Mouse (Mus musculus): Measurements from ENCODE around the gene Strada. TPM values are rescaled to one million over a fixed set of nuclear protein-coding genes. Genes with fewer than 3 reads are reported as not detected.
"Not testable (repeated sequence)": the region's sequence is repeated elsewhere in the genome, so short reads cannot be mapped to it uniquely, and the experiment has no call there.

Strada gene
- 41.4 and 41.9 TPM in 2 replicates for polyA plus RNA-seq (2016; fragmentation: Nextera tagmentation; extraction: Ambion mirVana)

- Histone ChIP-seq H3K27me3 (ENCODE audit: poor library complexity, severe bottlenecking) (no peaks in the 10 kb centered on the region), H3K36me3 (replicated peaks) (peaks cover 96% of the 10 kb centered on the region), H3K27ac (no peak within 1 kb of the TSS), H3K4me3 (no peak within 1 kb of the TSS), H3K9me3 (no peaks in the 10 kb centered on the region), H3K4me1 (no peaks in the 10 kb centered on the region)
- WGBS, result 88% methylated on average over 5 of the region's 5 CpGs
- DNase-seq (ENCODE audit: extremely low spot score, low spot score), result no peak
Measured at GRCm38 (mm10) chr11:106202123-106202465, at the start of gene Strada. Gene Strada, minus strand, starts transcription at chr11:106202168.

- Histone ChIP-seq H3K36me3 (replicated peaks) (peaks cover 100% of the 10 kb centered on the region), H3K9me3 (peaks cover 5% of the 10 kb centered on the region; the same call in 1 of the 2 replicates), H3K4me3 (no peak overlapping the region), H3K4me1 (peaks cover under 1% of the 10 kb centered on the region; the same call in 1 of the 2 replicates), H3K27ac (no peak overlapping the region), H3K27me3 (ENCODE audit: poor library complexity, severe bottlenecking) (no peaks in the 10 kb centered on the region)
- 91% methylated on average over 7 of the region's 7 CpGs for WGBS
- DNase-seq (ENCODE audit: extremely low spot score, low spot score), result no peak
Measured at GRCm38 (mm10) chr11:106249326-106249725, 47.4 kb upstream of the Strada start.

- Histone ChIP-seq H3K27me3 (ENCODE audit: poor library complexity, severe bottlenecking) (no peaks in the 10 kb centered on the region), H3K36me3 (replicated peaks) (peaks cover 100% of the 10 kb centered on the region), H3K4me1 (no peaks in the 10 kb centered on the region), H3K9me3 (peaks cover 5% of the 10 kb centered on the region; the same call in 1 of the 2 replicates), H3K27ac (no peak overlapping the region), H3K4me3 (no peak overlapping the region)
- 93% methylated on average over 1 of the region's 1 CpGs for WGBS
- DNase-seq (ENCODE audit: extremely low spot score, low spot score), result no peak
Measured at GRCm38 (mm10) chr11:106246834-106247233, 44.9 kb upstream of the Strada start.

GRCm38 (mm10) chr11:106233978-106234377 is 32.0 kb upstream of the Strada start:
- WGBS, result 81% methylated on average over 8 of the region's 8 CpGs
- not testable (repeated sequence) for H3K27me3 ChIP-seq (ENCODE audit: poor library complexity, severe bottlenecking); H3K27ac ChIP-seq; DNase-seq (ENCODE audit: extremely low spot score, low spot score); H3K4me3 ChIP-seq; H3K9me3 ChIP-seq; H3K4me1 ChIP-seq
- peaks cover 96% of the 10 kb centered on the region for H3K36me3 ChIP-seq (replicated peaks)

GRCm38 (mm10) chr11:106220603-106221002 is 18.6 kb upstream of the Strada start:
- Histone ChIP-seq H3K9me3 (no peaks in the 10 kb centered on the region), H3K4me3 (no peak overlapping the region), H3K27ac (no peak overlapping the region), H3K4me1 (peaks cover 15% of the 10 kb centered on the region), H3K27me3 (ENCODE audit: poor library complexity, severe bottlenecking) (no peaks in the 10 kb centered on the region), H3K36me3 (replicated peaks) (peaks cover 22% of the 10 kb centered on the region)
- WGBS, result 91% methylated on average over 3 of the region's 3 CpGs
- no peak for DNase-seq (ENCODE audit: extremely low spot score, low spot score)

- peak; percentile 88 for DNase-seq (ENCODE audit: extremely low spot score, low spot score)
Measured at GRCm38 (mm10) chr11:106216730-106217490, 14.9 kb upstream of the Strada start, which contains the start of gene Ddx42. Gene Ddx42, plus strand, starts transcription at chr11:106216926.

GRCm38 (mm10) chr11:106215927-106216729 is 14.2 kb upstream of the Strada start, which contains the start of gene Ccdc47:
Gene Ccdc47, minus strand, starts transcription at chr11:106216344.
- Histone ChIP-seq H3K36me3 (replicated peaks) (peaks cover 31% of the 10 kb centered on the region), H3K27ac (peak within 1 kb of the TSS; percentile 94), H3K9me3 (no peaks in the 10 kb centered on the region), H3K4me3 (peak within 1 kb of the TSS; percentile 79), H3K27me3 (ENCODE audit: poor library complexity, severe bottlenecking) (no peaks in the 10 kb centered on the region), H3K4me1 (peaks cover 27% of the 10 kb centered on the region)
- WGBS, result under 1% methylated on average over 46 of the region's 46 CpGs
- DNase-seq (ENCODE audit: extremely low spot score, low spot score), result peak; percentile 97

More at GRCm38 (mm10) chr11:106216730-106217490, 14.9 kb upstream of the Strada start, which contains the start of gene Ddx42:
- H3K4me3 ChIP-seq, result peak within 1 kb of the TSS; percentile 79
- H3K27me3 ChIP-seq (ENCODE audit: poor library complexity, severe bottlenecking), result no peaks in the 10 kb centered on the region
- WGBS, result under 1% methylated on average over 70 of the region's 70 CpGs
- H3K27ac ChIP-seq, result peak within 1 kb of the TSS; percentile 94
- H3K9me3 ChIP-seq, result no peaks in the 10 kb centered on the region
- H3K36me3 ChIP-seq (replicated peaks), result peaks cover 23% of the 10 kb centered on the region
- peaks cover 27% of the 10 kb centered on the region for H3K4me1 ChIP-seq

GRCm38 (mm10) chr11:106215450-106215859 is 13.5 kb upstream of the Strada start:
- peaks cover 38% of the 10 kb centered on the region for H3K36me3 ChIP-seq (replicated peaks)
- H3K27me3 ChIP-seq (ENCODE audit: poor library complexity, severe bottlenecking), result no peaks in the 10 kb centered on the region
- DNase-seq (ENCODE audit: extremely low spot score, low spot score), result no peak
- H3K27ac ChIP-seq, result peak overlapping the region; percentile 94
- 37% methylated on average over 7 of the region's 7 CpGs for WGBS
- H3K4me1 ChIP-seq, result peaks cover 27% of the 10 kb centered on the region
- no peaks in the 10 kb centered on the region for H3K9me3 ChIP-seq
- H3K4me3 ChIP-seq, result peak overlapping the region; percentile 79

GRCm38 (mm10) chr11:106214856-106215255 is 12.9 kb upstream of the Strada start:
- WGBS, result 94% methylated on average over 5 of the region's 5 CpGs

GRCm38 (mm10) chr11:106212771-106213170 is 10.8 kb upstream of the Strada start:
- Histone ChIP-seq H3K4me3 (no peak overlapping the region), H3K27ac (no peak overlapping the region), H3K27me3 (ENCODE audit: poor library complexity, severe bottlenecking) (no peaks in the 10 kb centered on the region), H3K36me3 (replicated peaks) (peaks cover 64% of the 10 kb centered on the region), H3K4me1 (peaks cover 15% of the 10 kb centered on the region), H3K9me3 (no peaks in the 10 kb centered on the region)
- no peak for DNase-seq (ENCODE audit: extremely low spot score, low spot score)
- WGBS, result 95% methylated on average over 8 of the region's 8 CpGs

More at GRCm38 (mm10) chr11:106214856-106215255, 12.9 kb upstream of the Strada start:
- peaks cover 44% of the 10 kb centered on the region for H3K36me3 ChIP-seq (replicated peaks)
- no peak overlapping the region for H3K27ac ChIP-seq
- no peaks in the 10 kb centered on the region for H3K27me3 ChIP-seq (ENCODE audit: poor library complexity, severe bottlenecking)
- no peaks in the 10 kb centered on the region for H3K9me3 ChIP-seq
- H3K4me1 ChIP-seq, result peaks cover 27% of the 10 kb centered on the region
- no peak for DNase-seq (ENCODE audit: extremely low spot score, low spot score)
- peak overlapping the region; percentile 79 for H3K4me3 ChIP-seq

- DNase-seq (ENCODE audit: extremely low spot score, low spot score), result no peak
- Histone ChIP-seq H3K36me3 (replicated peaks) (peaks cover 96% of the 10 kb centered on the region), H3K4me1 (no peaks in the 10 kb centered on the region), H3K27ac (no peak overlapping the region), H3K27me3 (ENCODE audit: poor library complexity, severe bottlenecking) (no peaks in the 10 kb centered on the region), H3K9me3 (no peaks in the 10 kb centered on the region), H3K4me3 (no peak overlapping the region)
- WGBS, result 94% methylated on average over 19 of the region's 19 CpGs
Measured at GRCm38 (mm10) chr11:106201337-106202122, 438 bp downstream of the Strada start.

GRCm38 (mm10) chr11:106200756-106201155 is 1.2 kb downstream of the Strada start:
- Histone ChIP-seq H3K36me3 (replicated peaks) (peaks cover 92% of the 10 kb centered on the region), H3K9me3 (no peaks in the 10 kb centered on the region), H3K27me3 (ENCODE audit: poor library complexity, severe bottlenecking) (no peaks in the 10 kb centered on the region), H3K4me1 (no peaks in the 10 kb centered on the region), H3K4me3 (no peak overlapping the region), H3K27ac (no peak overlapping the region)
- DNase-seq (ENCODE audit: extremely low spot score, low spot score), result no peak
- WGBS, result 88% methylated on average over 6 of the region's 6 CpGs

Data from forebrain, embryonic 10.5 days (tissue).